Mouse (Mus musculus) left cerebral cortex, postnatal 36 days (tissue): ENCODE results near the gene Atp8b5. TPM values are rescaled to one million over a fixed set of nuclear protein-coding genes. Genes with fewer than 3 reads are reported as not detected.

Experiments
- DNase-seq, 2 experiments: peaks; one replicate each; pipeline ENCODE4 v3.0.0; 2021 to 2022; ENCODE audit warnings: low spot score in 2 of 2, mixed read lengths in 1 of 2
- intact Hi-C: fragments of 180-260 bp; cut with DNase I; formaldehyde crosslinking; loops from one replicate; pipeline ENCODE4 v1.15.1; 2025
- total RNA-seq, 2 experiments: library from RNA; stranded (reverse); gene quantifications; 2 replicates each; pipeline ENCODE4 v1.2.3; 2021

Atp8b5 gene
- total RNA-seq, 2 experiments from 2014 or later = 0.20 TPM; not detected in 1

- no peak for DNase-seq
- intact Hi-C loops = no loop called here
Observed at GRCm38 (mm10) chr4:43294001-43294400, 27.0 kb downstream of the Atp8b5 start.

- intact Hi-C loops = no loop called here
- no peak for DNase-seq
Observed at GRCm38 (mm10) chr4:43309696-43310338, 42.9 kb downstream of the Atp8b5 start.

DNA sequence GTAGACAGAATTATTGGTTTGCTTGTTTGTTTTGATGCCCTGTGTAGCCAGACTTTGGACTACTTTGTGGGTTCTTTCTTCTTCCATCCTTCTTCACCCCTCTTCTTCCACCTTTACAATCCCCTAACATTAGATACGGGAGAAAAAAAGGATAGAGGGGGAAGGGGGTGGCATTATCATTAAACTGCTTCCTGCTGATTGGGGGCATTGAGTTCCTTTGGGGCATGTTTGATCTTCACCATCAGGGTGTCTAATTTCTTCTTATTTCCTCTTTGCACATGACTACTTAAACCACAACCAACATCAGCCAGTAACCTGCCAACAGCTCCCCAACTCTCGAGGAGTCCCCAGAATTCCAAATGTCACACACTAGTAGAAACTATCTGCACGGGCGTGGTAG lies 54.6 kb downstream of the Atp8b5 start:
- intact Hi-C loops = no loop called here
- no peak for DNase-seq

- intact Hi-C loops = no loop called here
- DNase-seq = no peak
Observed at GRCm38 (mm10) chr4:43322336-43322735, 55.4 kb downstream of the Atp8b5 start.

- no peak for DNase-seq
- intact Hi-C loops = no loop called here
Observed at GRCm38 (mm10) chr4:43327118-43327517, 60.2 kb downstream of the Atp8b5 start.

- intact Hi-C loops = no loop called here
- DNase-seq = no peak
Observed at GRCm38 (mm10) chr4:43334771-43335170, 67.8 kb downstream of the Atp8b5 start.

- no peak for DNase-seq
- intact Hi-C loops = no loop called here
Observed at GRCm38 (mm10) chr4:43336176-43336575, 69.2 kb downstream of the Atp8b5 start.

DNA sequence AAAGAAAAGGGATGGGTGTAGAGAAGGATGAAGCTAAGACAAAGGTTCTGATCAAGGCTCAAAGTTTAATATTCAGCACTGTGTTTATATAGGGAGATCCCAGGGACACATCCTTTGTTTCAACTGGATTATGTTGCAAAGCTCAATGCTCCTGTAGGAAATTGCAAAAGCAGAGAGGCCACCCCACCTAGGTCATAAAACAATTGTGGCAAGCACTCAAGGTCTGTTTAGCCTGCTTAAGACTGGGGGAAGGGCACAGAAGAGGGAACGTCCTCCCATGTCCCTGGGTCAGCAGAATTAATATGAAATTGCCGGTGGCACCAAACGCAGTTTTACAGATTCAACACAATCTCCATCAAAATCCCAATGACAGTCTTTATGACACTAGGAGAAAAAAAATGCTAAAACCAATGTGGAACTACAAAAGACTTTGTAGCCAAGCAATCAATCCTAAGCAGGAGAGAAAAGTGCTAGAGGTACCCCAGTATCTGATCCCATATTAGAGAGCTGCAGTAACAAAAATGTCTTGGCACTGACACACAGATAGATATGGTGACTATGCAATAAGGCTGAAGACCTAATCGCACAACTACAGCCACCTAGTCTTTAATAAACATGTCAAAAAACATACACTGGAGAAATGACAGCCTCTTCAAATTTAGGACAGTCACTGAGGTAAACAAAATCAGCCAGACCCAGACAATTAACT lies 73.3 kb downstream of the Atp8b5 start:
- intact Hi-C loops = no loop called here
- DNase-seq = no peak

DNA sequence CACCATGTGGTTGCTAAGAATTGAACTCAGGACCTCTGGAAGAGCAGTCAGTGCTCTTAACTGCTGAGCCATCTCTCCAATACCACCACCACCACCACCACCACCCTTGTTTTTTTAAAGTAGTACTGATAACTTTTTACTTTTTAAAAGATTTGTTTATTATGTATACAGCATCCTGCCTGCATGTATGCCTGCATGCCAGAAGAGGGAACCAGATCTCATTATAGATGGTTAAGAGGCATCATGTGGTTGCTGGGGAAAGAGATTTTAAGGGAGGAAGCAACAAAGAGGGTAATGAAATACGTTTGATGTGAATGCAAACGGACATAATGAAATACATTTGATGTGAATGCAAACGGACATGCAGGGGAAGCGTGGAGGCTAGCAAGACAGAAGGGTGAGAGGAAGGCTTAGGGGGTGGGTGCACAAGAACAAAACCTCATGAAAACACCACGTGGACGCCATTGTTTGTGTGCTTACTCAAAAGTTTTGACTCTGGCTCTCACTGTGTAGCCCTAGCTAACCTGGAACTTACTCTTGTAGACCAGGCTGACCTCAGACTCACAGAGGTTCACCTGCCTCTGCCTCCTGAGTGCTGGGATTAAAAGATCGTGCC lies 74.4 kb downstream of the Atp8b5 start:
- DNase-seq = no peak
- intact Hi-C loops = no loop called here

DNA sequence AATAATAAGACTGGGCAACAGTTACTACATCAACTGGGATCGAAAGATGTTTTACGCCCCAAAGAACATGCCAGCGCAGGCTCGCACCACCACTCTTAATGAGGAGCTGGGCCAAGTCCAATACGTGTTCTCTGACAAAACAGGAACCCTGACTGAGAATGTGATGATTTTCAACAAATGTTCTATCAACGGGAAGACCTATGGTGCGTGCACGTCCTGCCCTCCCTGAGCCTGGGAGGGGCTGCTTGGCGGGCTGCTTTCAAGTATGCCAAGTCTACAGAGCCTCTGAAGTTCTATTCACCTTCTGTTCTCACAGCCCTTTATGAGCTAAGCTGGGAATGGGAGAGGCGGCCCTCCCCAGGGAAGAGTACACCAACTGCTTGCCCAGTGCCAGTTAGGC lies 75.5 kb downstream of the Atp8b5 start:
- intact Hi-C loops = no loop called here
- no peak for DNase-seq

GRCm38 (mm10) chr4:43344932-43345331 lies 78.0 kb downstream of the Atp8b5 start:
- no peak for DNase-seq
- intact Hi-C loops = no loop called here

GRCm38 (mm10) chr4:43349206-43349605 lies 82.2 kb downstream of the Atp8b5 start:
- no peak for DNase-seq
- intact Hi-C loops = no loop called here

DNA sequence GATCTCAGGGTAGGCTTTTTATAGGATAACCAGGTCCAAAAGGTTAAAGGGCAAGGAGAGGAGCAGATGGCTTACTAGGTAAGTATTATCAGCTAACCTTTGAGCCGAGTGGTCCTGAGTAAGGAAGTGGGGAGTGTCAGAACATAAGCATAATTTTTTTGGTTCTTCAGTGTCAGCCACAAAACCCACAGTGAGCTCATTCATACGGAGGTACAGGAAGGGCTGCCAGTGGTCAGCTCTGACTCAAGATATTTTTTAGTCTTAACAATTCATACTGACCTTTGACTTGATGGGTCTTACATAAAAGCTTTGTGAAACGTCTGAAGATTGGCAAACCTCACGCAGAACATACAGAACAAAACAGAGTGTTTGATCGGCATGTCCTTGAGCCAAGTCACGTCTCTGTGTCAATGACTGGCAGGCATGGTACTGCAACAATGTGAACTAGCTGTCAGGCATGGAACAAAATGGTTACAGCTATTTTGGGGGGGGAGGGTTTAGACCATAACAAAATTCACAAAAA lies 83.1 kb downstream of the Atp8b5 start:
- intact Hi-C loops = no loop called here
- DNase-seq = no peak

DNA sequence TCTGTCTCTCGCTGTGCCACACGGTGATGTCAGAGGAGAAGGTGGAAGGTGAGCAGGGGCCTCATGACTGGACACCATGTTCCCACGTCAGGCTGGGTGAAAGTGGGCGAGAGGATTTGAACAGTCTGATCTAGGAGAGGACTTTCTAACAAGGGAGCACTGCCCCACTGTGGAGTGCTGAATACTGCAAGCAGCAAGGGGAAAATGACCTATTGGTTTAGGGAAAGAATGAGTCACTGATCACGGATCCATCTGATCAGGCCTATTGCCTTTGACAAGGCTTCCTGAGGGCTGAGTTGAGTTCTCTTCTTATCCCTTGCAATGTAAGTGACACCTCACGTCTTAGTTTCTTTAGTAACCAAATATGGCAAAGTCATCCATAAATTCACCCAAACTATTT lies 86.7 kb downstream of the Atp8b5 start:
- intact Hi-C loops = no loop called here
- no peak for DNase-seq

DNA sequence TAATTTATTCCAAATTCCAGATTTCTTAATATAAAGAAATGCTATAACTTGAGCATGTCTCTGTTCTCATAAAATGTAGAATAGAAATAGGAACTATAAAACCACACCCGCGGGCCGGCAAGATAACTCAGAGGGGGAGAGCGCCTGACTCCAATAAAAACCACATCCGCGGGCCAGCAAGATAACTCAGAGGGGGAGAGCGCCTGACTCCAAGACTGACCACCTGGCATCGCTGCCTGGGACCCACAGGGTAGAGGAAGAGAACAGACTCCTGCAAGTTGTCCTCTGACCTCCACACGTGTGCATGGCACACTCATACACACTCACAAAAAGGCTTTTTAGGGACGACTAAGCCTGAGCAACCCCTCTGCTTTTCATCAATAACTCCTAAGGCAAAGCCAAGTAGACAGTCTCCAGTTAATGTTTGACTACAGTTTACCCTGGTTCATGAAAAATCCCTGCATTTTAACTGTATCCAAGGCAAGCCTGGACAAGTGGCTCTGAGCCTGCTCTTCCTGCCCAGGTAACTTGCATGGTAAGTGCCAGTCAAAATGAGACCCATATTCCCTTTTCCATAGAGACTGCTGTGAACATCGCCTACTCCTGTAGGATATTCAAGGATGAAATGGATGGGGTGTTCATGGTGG lies 98.1 kb downstream of the Atp8b5 start:
- DNase-seq = no peak
- intact Hi-C loops = no loop called here

- no peak for DNase-seq
- intact Hi-C loops = no loop called here
Observed at GRCm38 (mm10) chr4:43367295-43367694, 100.3 kb downstream of the Atp8b5 start.

GRCm38 (mm10) chr4:43367787-43368186 lies 100.8 kb downstream of the Atp8b5 start:
- DNase-seq = no peak
- intact Hi-C loops = no loop called here

- no peak for DNase-seq
Observed at GRCm38 (mm10) chr4:43371406-43371805, 104.4 kb downstream of the Atp8b5 start.

DNA sequence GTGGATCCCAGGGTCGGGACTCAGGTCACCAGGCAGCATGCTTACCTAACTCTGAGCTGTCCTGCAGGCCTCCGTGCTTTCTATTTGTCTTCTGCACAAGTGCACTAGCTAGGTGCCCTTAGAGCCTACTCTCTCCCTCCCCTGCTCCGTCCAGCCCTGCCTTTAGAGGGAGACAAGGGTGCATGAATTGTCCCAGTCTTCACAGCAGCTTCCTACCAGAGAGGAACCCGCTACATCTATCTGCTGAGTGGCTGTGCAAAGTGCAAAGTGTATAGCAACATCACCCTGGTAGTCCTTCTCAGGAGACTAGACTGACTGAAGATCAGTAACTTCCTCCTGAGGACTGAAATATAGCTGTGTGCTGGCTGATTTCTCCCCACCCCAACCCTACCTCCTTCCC lies 105.2 kb downstream of the Atp8b5 start:
- intact Hi-C loops = no loop called here
- DNase-seq = no peak

More at GRCm38 (mm10) chr4:43371406-43371805, 104.4 kb downstream of the Atp8b5 start:
- intact Hi-C loops = no loop called here

GRCm38 (mm10) chr4:43374266-43374665 lies 107.3 kb downstream of the Atp8b5 start:
- DNase-seq = no peak
- intact Hi-C loops = no loop called here
